Mouse (Mus musculus) neural tube, embryonic 11.5 days (tissue): ENCODE measurements at regions not wholly inside any gene's neighbourhood (a gene's known extent, or its start where the extent isn't known, plus 50 kb on each side); places are given as distances from the start of the nearest gene placed in this dataset.

Experiments
- ATAC-seq: fragments of 200-750 bp; cut with Nextera tagmentation; 2 replicates; pipeline ENCODE4 v1.8.0; 2017; ENCODE audit warnings: moderate number of reproducible peaks, mild to moderate bottlenecking, moderate TSS enrichment, moderate library complexity; ENCODE audit not compliant: insufficient read depth, low FRiP score, low TSS enrichment
- DNase-seq: peaks from one replicate; pipeline ENCODE4 v3.0.0-alpha.2; 2015; ENCODE audit warnings: low spot score
- H3K27ac ChIP-seq: fragments of 300-500 bp; sonication (generic); 2 replicates; pipeline ENCODE4 v1.5.1; 2014; ENCODE audit warnings: low read depth, mild to moderate bottlenecking, low read length
- H3K27me3 ChIP-seq: fragments of 300-500 bp; sonication (generic); 2 replicates; pipeline ENCODE4 v1.6.1; 2014; ENCODE audit warnings: mild to moderate bottlenecking, low read length, mixed read lengths; ENCODE audit not compliant: control insufficient read depth, insufficient read depth
- H3K36me3 ChIP-seq: fragments of 300-500 bp; sonication (generic); 2 replicates; pipeline ENCODE4 v1.6.1; 2014; ENCODE audit warnings: mild to moderate bottlenecking, low read length, moderate library complexity, mixed read lengths; ENCODE audit not compliant: control insufficient read depth, insufficient read depth
- H3K4me1 ChIP-seq: fragments of 300-500 bp; sonication (generic); 2 replicates; pipeline ENCODE4 v1.6.1; 2014; ENCODE audit warnings: low read length, mixed read lengths; ENCODE audit not compliant: control insufficient read depth, insufficient read depth
- H3K4me2 ChIP-seq: fragments of 300-500 bp; sonication (generic); 2 replicates; pipeline ENCODE4 v1.6.1; 2014; ENCODE audit warnings: low read depth, mild to moderate bottlenecking, moderate library complexity
- H3K4me3 ChIP-seq: fragments of 300-500 bp; sonication (generic); 2 replicates; pipeline ENCODE4 v1.5.1; 2014; ENCODE audit warnings: low read depth, low read length
- H3K9ac ChIP-seq: fragments of 300-500 bp; sonication (generic); 2 replicates; pipeline ENCODE4 v1.6.1; 2014; ENCODE audit warnings: mild to moderate bottlenecking, low read length
- H3K9me3 ChIP-seq: fragments of 300-500 bp; sonication (generic); 2 replicates; pipeline ENCODE4 v1.6.1; 2016; ENCODE audit warnings: low read length; ENCODE audit not compliant: control insufficient read depth
- WGBS: fragments of 180-500 bp; shearing (Covaris S2); extraction: QIAGEN DNeasy Blood & Tissue Kit; methylation state at CpG from one replicate; pipeline ENCODE4 v1.1.7; 2014; 5-methylcytosine and 5-hydroxymethylcytosine counted together

GRCm38 (mm10) chr9:61705586-61706233, 208.6 kb downstream of the Rplp1 start:
- Histone ChIP-seq H3K27ac (no peak overlapping the region), H3K4me1 (no peaks in the 10 kb centered on the region), H3K9ac (no peak overlapping the region), H3K27me3 (no peaks in the 10 kb centered on the region), H3K9me3 (no peaks in the 10 kb centered on the region), H3K36me3 (no peaks in the 10 kb centered on the region), H3K4me3 (no peak overlapping the region), H3K4me2 (no peak overlapping the region)
- WGBS: 75% methylated on average over 5 of the region's 5 CpGs
- DNase-seq: no peak
- no peak for ATAC-seq

GRCm38 (mm10) chr9:61703301-61703700, 211.0 kb downstream of the Rplp1 start:
- WGBS: 89% methylated on average over 11 of the region's 11 CpGs
- Histone ChIP-seq H3K9me3 (no peaks in the 10 kb centered on the region), H3K4me2 (no peak overlapping the region), H3K4me1 (no peaks in the 10 kb centered on the region), H3K27ac (no peak overlapping the region), H3K36me3 (no peaks in the 10 kb centered on the region), H3K9ac (no peak overlapping the region), H3K4me3 (no peak overlapping the region), H3K27me3 (no peaks in the 10 kb centered on the region)
- no peak for ATAC-seq
- no peak for DNase-seq

GRCm38 (mm10) chr9:61702280-61702966, 211.9 kb downstream of the Rplp1 start:
- WGBS: 81% methylated on average over 22 of the region's 22 CpGs
- H3K4me3 ChIP-seq: no peak overlapping the region
- H3K36me3 ChIP-seq: no peaks in the 10 kb centered on the region
- H3K27ac ChIP-seq: no peak overlapping the region
- ATAC-seq (no peak), DNase-seq (no peak)
- no peak overlapping the region for H3K9ac ChIP-seq
- H3K27me3 ChIP-seq: no peaks in the 10 kb centered on the region
- no peaks in the 10 kb centered on the region for H3K4me1 ChIP-seq
- H3K4me2 ChIP-seq: no peak overlapping the region
- H3K9me3 ChIP-seq: no peaks in the 10 kb centered on the region

- Histone ChIP-seq H3K27ac (no peak overlapping the region), H3K27me3 (no peaks in the 10 kb centered on the region), H3K4me1 (no peaks in the 10 kb centered on the region), H3K9me3 (no peaks in the 10 kb centered on the region), H3K36me3 (no peaks in the 10 kb centered on the region), H3K9ac (no peak overlapping the region), H3K4me3 (no peak overlapping the region), H3K4me2 (no peak overlapping the region)
- no peak for DNase-seq
- ATAC-seq: no peak
- 72% methylated on average over 6 of the region's 6 CpGs for WGBS
Measured at GRCm38 (mm10) chr9:61700576-61700975, 213.8 kb downstream of the Rplp1 start.

- H3K9me3 ChIP-seq: no peaks in the 10 kb centered on the region
- no peak for ATAC-seq
- WGBS: 94% methylated on average over 5 of the region's 5 CpGs
- H3K4me1 ChIP-seq: 0 out of 2 replicates have a peak, but pooled peaks cover 3% of the 10 kb centered on the region
- no peak overlapping the region for H3K27ac ChIP-seq
- no peaks in the 10 kb centered on the region for H3K27me3 ChIP-seq
- H3K4me3 ChIP-seq: no peak overlapping the region
- H3K36me3 ChIP-seq: no peaks in the 10 kb centered on the region
- no peak overlapping the region for H3K9ac ChIP-seq
- no peak for DNase-seq
- H3K4me2 ChIP-seq: no peak overlapping the region
Measured at GRCm38 (mm10) chr9:61699618-61700017, 214.7 kb downstream of the Rplp1 start.

GRCm38 (mm10) chr9:61697959-61698358, 216.4 kb downstream of the Rplp1 start:
- Histone ChIP-seq H3K9me3 (no peaks in the 10 kb centered on the region), H3K27ac (no peak overlapping the region), H3K4me1 (peaks cover 7% of the 10 kb centered on the region; the same call in 1 of the 2 replicates), H3K4me2 (no peak overlapping the region), H3K36me3 (no peaks in the 10 kb centered on the region), H3K27me3 (no peaks in the 10 kb centered on the region), H3K4me3 (no peak overlapping the region), H3K9ac (no peak overlapping the region)
- ATAC-seq: no peak
- peak; percentile 80 for DNase-seq
- 11% methylated on average over 11 of the region's 11 CpGs for WGBS

- Histone ChIP-seq H3K4me2 (no peak overlapping the region), H3K27me3 (no peaks in the 10 kb centered on the region), H3K27ac (no peak overlapping the region), H3K4me3 (no peak overlapping the region), H3K36me3 (no peaks in the 10 kb centered on the region), H3K4me1 (peaks cover 7% of the 10 kb centered on the region; the same call in 1 of the 2 replicates), H3K9me3 (no peaks in the 10 kb centered on the region), H3K9ac (no peak overlapping the region)
- DNase-seq (no peak), ATAC-seq (no peak)
- 94% methylated on average over 3 of the region's 3 CpGs for WGBS
Measured at GRCm38 (mm10) chr9:61696831-61697230, 217.5 kb downstream of the Rplp1 start.

- no peak overlapping the region for H3K27ac ChIP-seq
- no peaks in the 10 kb centered on the region for H3K27me3 ChIP-seq
- no peak overlapping the region for H3K4me3 ChIP-seq
- no peak overlapping the region for H3K4me2 ChIP-seq
- H3K9ac ChIP-seq: no peak overlapping the region
- H3K9me3 ChIP-seq: no peaks in the 10 kb centered on the region
- 67% methylated on average over 2 of the region's 2 CpGs for WGBS
- peaks cover 7% of the 10 kb centered on the region; the same call in 1 of the 2 replicates for H3K4me1 ChIP-seq
- no peaks in the 10 kb centered on the region for H3K36me3 ChIP-seq
- ATAC-seq (no peak), DNase-seq (no peak)
Measured at GRCm38 (mm10) chr9:61695821-61696220, 218.5 kb downstream of the Rplp1 start.

- no peaks in the 10 kb centered on the region for H3K36me3 ChIP-seq
- WGBS: 14% methylated on average over 9 of the region's 9 CpGs
- DNase-seq: peak; percentile 30
Measured at GRCm38 (mm10) chr9:61695381-61695791, 219.0 kb downstream of the Rplp1 start.

More at GRCm38 (mm10) chr9:61695381-61695791, 219.0 kb downstream of the Rplp1 start:
- Histone ChIP-seq H3K4me1 (peaks cover 7% of the 10 kb centered on the region; the same call in 1 of the 2 replicates), H3K27ac (no peak overlapping the region), H3K4me2 (no peak overlapping the region), H3K4me3 (no peak overlapping the region), H3K27me3 (no peaks in the 10 kb centered on the region), H3K9ac (no peak overlapping the region), H3K9me3 (no peaks in the 10 kb centered on the region)
- ATAC-seq: no peak
